Mouse (Mus musculus) A20 (cell line): ENCODE data around the gene Disp2.

ENCODE experiments used
- DNase-seq: peaks from one replicate; pipeline ENCODE4 v3.0.0-alpha.2; 2011; ENCODE audit warnings: low read depth, low spot score

Disp2 gene

DNA sequence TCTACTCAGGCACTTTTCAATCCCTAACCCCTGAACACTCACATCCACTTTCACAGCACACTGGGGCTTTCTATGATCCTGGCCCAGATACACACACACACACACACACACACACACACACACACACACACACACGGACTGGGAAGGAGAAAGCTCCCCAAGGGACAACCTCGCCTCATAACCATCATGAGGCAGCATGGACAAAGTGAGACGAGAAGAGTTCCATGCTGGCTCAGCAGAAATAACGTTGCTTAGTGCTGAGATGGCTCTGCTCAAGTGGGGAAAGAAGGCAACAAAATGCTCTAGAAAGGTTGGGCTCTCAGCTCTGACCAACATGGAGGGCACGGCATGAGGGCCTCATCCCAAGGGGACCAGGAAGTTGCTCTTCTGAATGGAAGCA is 61.7 kb downstream of the Disp2 start:
- DNase-seq: no peak

DNA sequence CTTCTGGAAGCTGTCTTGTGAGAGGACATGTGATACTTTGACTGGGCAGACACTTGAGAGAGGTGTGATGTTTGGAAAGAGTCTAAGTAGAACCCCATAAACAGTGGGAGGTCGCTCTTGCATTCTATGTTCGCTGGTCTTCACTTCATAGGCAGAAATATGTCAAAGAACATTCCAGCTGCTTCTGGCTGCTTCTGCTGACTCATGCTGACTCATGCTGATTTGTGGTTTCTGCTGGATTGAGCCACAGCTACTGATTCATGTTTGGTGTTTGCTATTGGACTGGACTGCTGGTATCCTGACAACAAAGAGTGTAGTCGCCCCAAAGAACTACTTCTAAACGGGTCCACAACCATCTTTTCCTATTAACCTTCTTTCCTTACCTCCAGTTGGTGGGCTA is 62.3 kb downstream of the Disp2 start:
- no peak for DNase-seq

DNA sequence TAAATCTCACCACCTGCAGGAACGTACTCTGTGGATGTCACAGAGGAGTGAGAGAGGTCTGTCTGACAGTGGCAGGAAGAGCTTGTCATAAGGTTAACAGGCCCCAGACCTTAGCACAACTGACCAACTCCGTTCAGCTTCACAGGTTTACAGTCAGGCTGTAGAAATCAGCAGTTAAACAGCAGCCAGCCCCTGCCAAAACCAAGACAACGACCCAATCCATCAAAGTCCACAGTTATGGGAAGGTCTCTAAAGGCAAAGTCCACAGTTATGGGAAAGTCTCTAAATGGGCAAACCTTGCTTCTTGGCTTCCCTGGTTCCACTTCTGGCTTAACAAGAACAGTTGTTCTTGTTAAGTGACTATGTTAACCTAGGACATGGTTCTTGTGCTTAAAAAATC is 64.9 kb downstream of the Disp2 start:
- no peak for DNase-seq

DNA sequence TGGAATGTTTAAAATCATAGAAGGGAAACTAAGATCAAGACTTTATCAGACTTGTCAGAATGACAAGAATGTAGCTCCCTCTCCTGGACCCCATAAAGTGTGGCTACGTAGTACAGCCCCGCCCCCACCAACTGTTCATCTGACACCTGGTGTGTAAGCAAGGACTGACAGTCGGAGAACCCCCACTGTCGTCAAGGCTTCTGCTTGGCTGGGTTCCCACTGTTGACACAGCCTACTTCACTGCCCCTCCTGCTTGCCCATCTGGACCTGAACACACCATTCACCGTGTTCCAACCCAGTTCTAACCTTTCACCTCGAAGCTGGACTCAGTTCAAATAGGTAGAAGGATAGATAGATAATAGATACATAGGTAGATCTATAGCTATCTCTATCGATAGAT is 66.7 kb downstream of the Disp2 start:
- peak; percentile 75 for DNase-seq

DNA sequence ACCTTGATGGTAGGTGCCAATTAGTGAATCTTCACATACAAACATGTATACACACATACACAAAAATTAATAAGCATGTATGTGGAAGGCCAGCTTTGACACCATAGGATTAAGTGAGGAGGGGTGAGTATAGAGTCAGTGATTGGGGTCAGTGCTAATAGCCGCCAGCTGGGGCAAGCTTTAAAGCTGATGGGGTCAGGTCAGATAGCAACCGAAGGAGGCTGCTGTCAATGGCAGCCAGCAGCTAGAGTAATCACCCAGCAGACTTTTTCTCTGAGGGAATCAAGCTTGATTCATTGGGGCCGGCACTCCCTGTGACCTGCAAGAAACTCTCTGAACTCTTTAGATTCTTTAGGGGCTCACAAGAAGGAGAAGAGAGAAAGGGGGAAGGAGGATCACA is 72.2 kb downstream of the Disp2 start:
- no peak for DNase-seq
